Mouse (Mus musculus) embryo, embryonic 10.5 days (tissue): Measurements from ENCODE around the gene Rnf130.

ENCODE experiments used
- DNase-seq: peaks from one replicate; pipeline ENCODE4 v3.0.0-alpha.2; 2015; ENCODE audit warnings: low spot score

Gene Rnf130

GRCm38 (mm10) chr11:50025721-50026520, 775 bp downstream of the Rnf130 start:
- DNase-seq = peak; percentile 58

GRCm38 (mm10) chr11:50026521-50027090, 1.5 kb downstream of the Rnf130 start:
- no peak for DNase-seq

DNA sequence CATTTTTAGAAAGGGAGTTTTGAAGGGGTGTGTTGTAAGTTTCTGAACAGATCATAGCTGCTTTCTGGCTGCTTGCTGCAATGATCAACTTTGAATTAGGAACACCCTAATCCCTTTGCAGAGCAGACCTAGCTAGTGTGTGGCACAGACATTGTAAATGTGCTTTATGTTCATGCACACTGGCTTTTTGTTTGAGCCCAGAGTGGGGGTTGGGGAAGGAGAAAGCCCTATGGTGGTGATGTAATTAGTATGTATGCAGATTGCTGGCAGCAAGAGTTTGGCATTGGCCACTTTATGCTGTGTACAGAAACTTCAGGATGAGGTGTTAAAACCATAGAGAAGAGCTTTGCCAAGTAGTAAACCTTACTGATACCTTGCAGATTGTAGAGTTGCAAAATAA, 3.3 kb downstream of the Rnf130 start:
- peak; percentile 47 for DNase-seq

- DNase-seq = no peak
These were observed 9.0 kb downstream of the Rnf130 start for GRCm38 (mm10) chr11:50034155-50034554.

GRCm38 (mm10) chr11:50035726-50036125, 10.6 kb downstream of the Rnf130 start:
- no peak for DNase-seq

DNA sequence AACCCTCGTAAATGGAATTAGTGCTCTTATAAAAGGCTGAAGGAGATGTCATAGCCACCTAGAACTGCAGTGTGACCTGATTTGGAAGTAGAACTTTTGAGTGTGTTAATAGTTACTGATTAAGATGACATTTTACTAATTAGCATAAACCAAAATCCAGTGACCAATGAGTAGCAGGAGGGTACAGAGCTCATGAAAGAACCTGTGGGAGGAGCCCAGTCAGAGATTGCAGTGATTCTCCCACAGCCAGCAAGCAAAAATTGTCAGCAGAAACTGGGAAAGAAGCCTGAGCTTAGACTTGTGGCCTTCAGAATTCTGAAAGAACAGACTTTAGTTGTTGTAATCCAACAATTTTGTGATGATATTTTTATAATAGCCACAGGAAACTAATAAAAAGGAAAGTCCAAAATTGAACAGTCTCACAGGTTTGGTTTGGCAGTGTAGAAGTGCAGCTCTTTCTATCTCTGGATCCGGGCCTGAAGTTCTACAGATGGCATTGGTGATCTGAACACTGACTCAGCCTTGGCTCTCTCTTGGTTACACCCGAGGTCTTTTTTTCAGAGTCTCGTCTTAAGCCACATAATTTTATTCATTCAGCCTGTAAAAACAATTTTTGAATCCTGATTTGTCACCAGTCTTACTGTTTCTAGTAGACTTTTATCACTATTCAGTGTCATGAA, 11.8 kb downstream of the Rnf130 start:
- DNase-seq = no peak

GRCm38 (mm10) chr11:50038757-50039156, 13.6 kb downstream of the Rnf130 start:
- no peak for DNase-seq

GRCm38 (mm10) chr11:50041148-50041547, 16.0 kb downstream of the Rnf130 start:
- DNase-seq = no peak

DNA sequence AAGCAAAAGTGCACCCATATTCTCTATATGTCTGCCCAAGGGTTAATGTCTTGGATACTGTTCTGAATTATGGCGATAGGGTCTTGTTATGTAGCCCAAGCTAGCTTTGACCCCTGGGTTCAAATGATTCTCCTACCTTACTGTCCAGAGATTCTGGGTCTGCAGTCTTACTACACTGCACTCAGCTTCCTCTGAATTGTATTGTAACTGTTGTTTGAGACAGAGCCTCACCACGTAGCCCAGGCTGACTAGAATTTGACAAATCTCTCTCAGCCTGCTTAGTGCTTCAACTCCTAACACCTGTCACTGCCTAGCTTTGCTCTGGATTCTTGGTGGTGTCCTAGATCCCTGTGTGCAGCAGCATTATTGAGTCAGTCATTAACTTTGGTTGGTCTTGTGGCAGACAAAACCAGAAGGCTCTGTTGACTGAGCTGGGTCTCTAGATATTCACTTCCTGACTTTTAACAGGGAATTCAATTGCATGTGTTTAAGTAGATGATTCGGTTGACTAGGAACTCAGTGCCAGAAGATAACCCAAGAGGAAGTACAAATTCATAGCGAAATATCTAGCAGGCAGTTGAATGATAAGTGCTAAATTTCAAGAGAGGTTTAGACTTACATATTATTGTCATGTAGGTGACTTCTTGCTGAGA, 17.3 kb downstream of the Rnf130 start:
- no peak for DNase-seq

GRCm38 (mm10) chr11:50044454-50044853, 19.3 kb downstream of the Rnf130 start:
- no peak for DNase-seq

- no peak for DNase-seq
These were observed 22.5 kb downstream of the Rnf130 start for GRCm38 (mm10) chr11:50047610-50048009.

GRCm38 (mm10) chr11:50048115-50048514, 23.0 kb downstream of the Rnf130 start:
- peak; percentile 14 for DNase-seq

GRCm38 (mm10) chr11:50050392-50050791, 25.2 kb downstream of the Rnf130 start:
- no peak for DNase-seq

DNA sequence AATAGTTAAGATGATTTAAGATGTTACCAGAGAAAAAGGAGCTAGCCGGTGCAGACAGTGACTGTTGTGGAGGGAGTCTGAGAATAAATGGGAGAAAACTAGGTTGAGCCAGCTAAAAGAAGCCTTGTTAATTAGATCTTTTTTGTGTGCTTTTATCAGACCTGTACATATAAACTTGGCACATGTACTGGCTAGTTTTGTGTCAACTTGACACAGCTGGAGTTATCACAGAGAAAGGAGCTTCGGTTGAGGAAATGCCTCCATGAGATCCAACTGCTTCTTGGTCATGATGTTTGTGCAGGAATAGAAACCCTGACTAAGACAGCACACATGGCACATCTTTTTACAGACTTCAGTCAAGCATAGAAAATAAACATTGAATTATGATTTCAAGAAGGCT, 32.6 kb downstream of the Rnf130 start:
- no peak for DNase-seq

GRCm38 (mm10) chr11:50058277-50058676, 33.1 kb downstream of the Rnf130 start:
- DNase-seq = no peak

DNA sequence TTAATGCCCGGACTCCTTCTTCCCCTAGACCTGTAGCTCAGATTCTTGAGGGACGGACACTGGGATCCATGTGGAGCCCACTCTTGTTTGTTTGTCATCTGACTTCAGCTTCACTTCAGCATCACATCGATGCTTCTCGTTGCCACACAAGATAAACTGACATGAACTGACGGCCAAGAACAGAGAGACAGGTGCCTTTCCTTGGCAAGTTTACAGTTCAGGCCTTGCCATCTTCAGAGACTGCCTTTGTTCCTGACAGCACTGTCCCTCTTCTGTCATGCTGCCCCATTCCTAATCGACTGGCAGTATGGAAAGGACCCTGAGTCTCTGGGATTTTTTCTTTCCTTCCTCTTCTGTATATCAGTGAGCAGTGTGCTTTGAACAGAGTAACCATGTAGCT, 33.9 kb downstream of the Rnf130 start:
- no peak for DNase-seq

- DNase-seq = peak; percentile 42
These were observed 37.0 kb downstream of the Rnf130 start for GRCm38 (mm10) chr11:50062116-50062515.

GRCm38 (mm10) chr11:50066088-50066487, 40.9 kb downstream of the Rnf130 start:
- no peak for DNase-seq

- DNase-seq = no peak
These were observed 48.7 kb downstream of the Rnf130 start for GRCm38 (mm10) chr11:50073830-50074229.

- no peak for DNase-seq
These were observed 51.6 kb downstream of the Rnf130 start for GRCm38 (mm10) chr11:50076756-50077155.

DNA sequence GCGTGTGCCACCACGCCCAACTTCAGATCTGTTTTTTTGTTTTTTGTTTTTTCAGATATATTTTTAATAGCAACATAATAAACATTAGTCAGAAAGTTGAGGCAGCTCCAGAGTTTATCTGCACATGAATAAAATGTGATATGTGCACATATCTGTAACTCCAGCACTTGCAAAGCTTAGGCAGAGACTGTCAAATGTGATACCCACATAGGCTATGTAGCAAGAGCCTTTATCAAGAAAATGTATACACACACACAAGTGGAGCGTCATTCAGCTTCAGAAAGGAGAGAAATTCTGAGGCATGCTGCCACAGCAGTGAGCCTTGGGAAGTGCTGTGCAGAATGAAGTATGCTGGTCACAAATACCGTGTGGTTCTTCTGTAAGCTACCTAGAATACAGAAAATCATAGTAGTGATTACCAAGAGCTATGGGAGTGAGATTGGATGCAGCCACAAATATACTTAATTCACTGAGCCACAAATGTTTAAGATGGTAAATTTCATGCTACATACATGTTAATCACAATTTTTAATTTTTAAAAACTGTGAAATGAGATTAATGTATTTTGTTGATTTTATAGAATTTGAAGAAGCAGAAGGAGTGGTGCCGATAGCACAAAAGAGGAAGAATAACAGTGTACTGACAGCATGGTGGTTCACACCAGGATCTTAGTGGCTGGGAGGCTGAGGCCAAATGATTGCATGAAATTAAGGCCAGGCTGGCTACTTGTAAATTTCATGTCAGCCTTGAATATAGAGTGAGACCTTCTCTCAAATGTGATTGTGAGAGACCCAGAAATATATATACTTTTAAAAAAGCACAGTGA, 56.4 kb downstream of the Rnf130 start:
- no peak for DNase-seq

- no peak for DNase-seq
These were observed 61.1 kb downstream of the Rnf130 start for GRCm38 (mm10) chr11:50086211-50086610.
